Mouse (Mus musculus): Measurements from ENCODE around the gene Mical3.
A peak's percentile ranks its signal among the peaks of the same experiment; 100 is the strongest.

Gene Mical3

GRCm38 (mm10) chr6:120903961-120904360 lies 226.8 kb downstream of the Mical3 start:
- no peak for DNase-seq (ENCODE audit: low read depth, low spot score)

DNA sequence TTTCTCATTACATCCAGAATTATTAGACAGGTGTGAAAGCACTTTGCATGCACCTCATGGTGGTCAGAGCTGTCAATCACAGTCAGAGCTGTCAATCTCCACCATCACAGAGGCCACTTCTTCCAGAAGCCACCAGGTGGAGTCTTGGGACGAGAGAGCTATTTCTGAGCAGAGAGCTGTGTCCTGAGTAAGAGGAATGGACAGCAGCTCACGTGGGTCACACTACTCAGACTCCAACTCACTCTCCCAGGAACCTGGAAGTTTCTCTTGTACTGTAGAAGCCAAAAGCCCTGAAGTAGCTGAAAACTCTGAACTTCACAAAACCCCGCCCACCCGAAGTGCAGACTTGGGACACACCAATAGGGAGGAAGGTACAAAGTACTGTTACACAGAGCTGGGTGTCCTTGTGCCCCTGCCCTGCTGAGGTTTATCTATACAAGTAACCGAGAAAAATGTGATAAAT lies 227.3 kb downstream of the Mical3 start:
- DNase-seq (ENCODE audit: low read depth, low spot score), result peak; percentile 65

DNA sequence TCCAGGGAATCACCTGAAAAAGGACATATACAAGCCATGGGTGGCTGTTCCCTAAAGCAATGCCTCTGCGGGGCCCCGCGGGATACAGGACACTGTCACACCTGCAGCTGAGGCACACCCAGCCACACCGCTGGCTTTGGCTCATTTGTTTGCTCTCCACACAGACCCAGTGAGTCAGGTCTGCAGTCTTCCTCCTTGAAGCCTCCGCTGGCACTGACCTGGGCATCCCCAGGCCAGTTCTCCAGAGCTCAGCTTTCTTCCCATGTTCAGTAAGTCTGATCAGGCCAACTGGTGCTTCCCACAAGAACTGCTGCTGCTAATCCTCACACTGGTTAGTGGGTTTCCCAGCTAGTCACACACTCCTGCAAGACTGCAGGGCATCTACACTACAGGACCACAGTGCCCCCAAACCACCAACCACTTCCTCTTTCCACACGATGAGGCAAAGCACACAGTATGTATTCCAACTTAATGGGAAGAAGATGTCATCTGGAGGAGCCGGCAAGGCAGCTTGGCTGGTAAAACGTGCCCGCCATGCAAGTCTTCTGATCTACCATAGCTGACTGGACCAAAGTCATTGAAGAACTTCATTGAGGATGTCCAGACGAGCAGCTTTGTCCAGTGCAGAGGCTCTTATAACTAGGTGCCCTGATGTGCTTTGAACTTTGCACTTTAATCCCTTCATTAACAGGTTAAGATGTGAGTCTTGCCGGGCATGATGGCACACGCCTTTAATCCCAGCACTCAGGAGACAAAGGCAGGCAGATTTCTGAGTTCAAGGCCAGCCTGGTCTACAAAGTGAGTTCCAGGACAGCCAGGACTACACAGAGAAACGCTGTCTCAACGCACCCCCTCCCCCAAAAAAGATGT lies 228.8 kb downstream of the Mical3 start:
- DNase-seq (ENCODE audit: low read depth, low spot score), result no peak

GRCm38 (mm10) chr6:120898188-120898833 lies 232.5 kb downstream of the Mical3 start:
- DNase-seq (ENCODE audit: low read depth, low spot score), result peak; percentile 50

- DNase-seq (ENCODE audit: low read depth, low spot score), result no peak
These were observed 236.3 kb downstream of the Mical3 start for GRCm38 (mm10) chr6:120894524-120894923.

DNA sequence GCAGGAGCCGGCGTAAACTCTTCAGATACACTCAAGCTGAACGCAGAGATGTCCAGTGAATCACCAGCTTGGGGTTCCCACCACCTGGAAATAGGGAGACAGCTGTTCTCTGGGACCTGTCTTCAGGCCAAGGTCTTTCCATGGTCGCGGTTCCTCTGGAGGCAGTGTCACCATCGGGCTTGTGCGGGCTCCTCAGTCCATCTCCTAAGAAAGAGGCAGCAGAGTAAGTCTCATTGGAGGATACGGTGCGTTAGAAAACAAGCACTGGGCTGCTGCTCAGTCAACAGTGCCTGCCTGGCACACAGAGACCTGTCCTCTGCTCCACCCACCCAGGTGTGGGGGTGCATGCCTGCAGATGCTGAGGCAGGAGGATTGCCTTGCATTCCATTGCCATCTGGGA lies 236.7 kb downstream of the Mical3 start:
- no peak for DNase-seq (ENCODE audit: low read depth, low spot score)

DNA sequence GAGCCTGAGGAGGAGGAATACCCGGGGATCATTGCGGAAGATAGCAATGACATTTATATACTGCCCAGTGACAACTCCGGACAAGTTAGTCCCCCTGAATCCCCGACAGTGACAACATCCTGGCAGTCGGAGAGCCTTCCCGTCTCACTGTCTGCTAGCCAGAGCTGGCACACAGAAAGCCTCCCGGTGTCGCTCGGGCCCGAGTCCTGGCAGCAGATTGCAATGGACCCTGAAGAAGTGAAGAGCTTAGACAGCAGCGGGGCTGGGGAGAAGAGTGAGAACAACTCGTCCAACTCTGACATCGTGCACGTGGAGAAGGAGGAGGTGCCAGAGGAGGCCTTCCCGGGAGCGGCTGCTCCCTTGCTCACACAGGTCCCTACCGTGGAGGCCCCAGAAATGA lies 244.1 kb downstream of the Mical3 start:
- DNase-seq (ENCODE audit: low read depth, low spot score), result no peak

- DNase-seq (ENCODE audit: low read depth, low spot score), result no peak
These were observed 246.4 kb downstream of the Mical3 start for GRCm38 (mm10) chr6:120884436-120884835.

All from WW6 (cell line).